Mouse (Mus musculus) hindbrain, postnatal 0 days (tissue): ENCODE data around the gene Clec2d. TPM values are rescaled to one million over a fixed set of nuclear protein-coding genes. Genes with fewer than 3 reads are reported as not detected.

Experiments used
- ATAC-seq: fragments of 200-750 bp; cut with Nextera tagmentation; 2 replicates; pipeline ENCODE4 v1.8.0; 2017; ENCODE audit warnings: mild to moderate bottlenecking, moderate TSS enrichment, moderate library complexity
- DNase-seq: peaks from one replicate; pipeline ENCODE4 v3.0.0-alpha.2; 2015; ENCODE audit warnings: low spot score
- H3K27ac ChIP-seq: fragments of 300-500 bp; sonication (generic); 2 replicates; pipeline ENCODE4 v1.5.1; 2014; ENCODE audit warnings: mild to moderate bottlenecking
- H3K27me3 ChIP-seq: fragments of 300-500 bp; sonication (generic); 2 replicates; pipeline ENCODE4 v1.6.1; 2014; ENCODE audit warnings: low read length, mixed read lengths; ENCODE audit not compliant: insufficient read depth
- H3K36me3 ChIP-seq: fragments of 300-500 bp; sonication (generic); 2 replicates; pipeline ENCODE4 v1.6.1; 2014; ENCODE audit warnings: low read length, mixed read lengths; ENCODE audit not compliant: insufficient read depth
- H3K4me1 ChIP-seq: fragments of 300-500 bp; sonication (generic); 2 replicates; pipeline ENCODE4 v1.6.1; 2014; ENCODE audit warnings: antibody characterized with exemption, low read length, mixed read lengths; ENCODE audit not compliant: insufficient read depth
- H3K4me2 ChIP-seq: fragments of 300-500 bp; sonication (generic); 2 replicates; pipeline ENCODE4 v1.6.1; 2014; ENCODE audit warnings: low read depth, mild to moderate bottlenecking, low read length, moderate library complexity, mixed read lengths
- H3K4me3 ChIP-seq: fragments of 300-500 bp; sonication (generic); 2 replicates; pipeline ENCODE4 v1.5.1; 2014; ENCODE audit warnings: low read length
- H3K9ac ChIP-seq: fragments of 300-500 bp; sonication (generic); replicated peaks from 2 replicates; pipeline ENCODE4 v1.6.1; 2014; ENCODE audit warnings: mild to moderate bottlenecking, low read length, moderate library complexity, mixed read lengths
- H3K9me3 ChIP-seq: fragments of 300-500 bp; sonication (generic); 2 replicates; pipeline ENCODE4 v1.6.1; 2016; ENCODE audit warnings: low read length, mixed read lengths
- CTCF ChIP-seq: IDR thresholded peaks from 2 replicates; pipeline ENCODE4 v1.5.1; 2016; ENCODE audit warnings: antibody characterized with exemption, control low read depth, low read depth
- WGBS: fragments of 180-500 bp; shearing (Covaris S2); extraction: QIAGEN DNeasy Blood & Tissue Kit; methylation state at CpG from one replicate; pipeline ENCODE4 v1.1.7; 2014; 5-methylcytosine and 5-hydroxymethylcytosine counted together
- microRNA-seq, 2 experiments: library from miRNA; unstranded; fragments of <30 nt; microRNA quantifications; one replicate each; pipeline ENCODE4; 2016
- polyA plus RNA-seq: library from polyadenylated mRNA; unstranded; fragments of >200 nt; fragmentation: Nextera tagmentation; extraction: Ambion mirVana; gene quantifications from 2 replicates; pipeline ENCODE4 v1.2.1, GENCODE M21; 2015
- total RNA-seq: library from RNA; depleted of rRNA; stranded (reverse); fragments of >200 nt; gene quantifications from 2 replicates; pipeline ENCODE4 v1.2.3, GENCODE M21; 2014; rRNA removed

Gene Clec2d
- total and polyA plus RNA-seq, 2 experiments from 2014 or later: 10.5 TPM; not detected in 1

GRCm38 (mm10) chr6:129235855-129236461 is 55.5 kb downstream of the Clec2d start:
- H3K4me1 ChIP-seq: no peaks in the 10 kb centered on the region
- no peaks in the 10 kb centered on the region for H3K27me3 ChIP-seq
- 89% methylated on average over 5 of the region's 5 CpGs for WGBS
- no peaks in the 10 kb centered on the region for H3K9me3 ChIP-seq
- H3K4me3 ChIP-seq: no peak overlapping the region
- H3K36me3 ChIP-seq: no peaks in the 10 kb centered on the region
- no peak overlapping the region for H3K4me2 ChIP-seq
- no peak overlapping the region for H3K9ac ChIP-seq
- ATAC-seq (no peak), DNase-seq (no peak)
- TF ChIP-seq CTCF: no peak
- H3K27ac ChIP-seq: no peak overlapping the region

Small RNAs within 50 kb of the gene (microRNA-seq; reads per million reads assigned to microRNA genes)
- gene Gm27514: 0 reads per million in 2 experiments

Other genes with a start within 250 kb of the Clec2d start
- not detected in 2 replicates for gene Clec2g, start 246.2 kb upstream of the Clec2d start, total RNA-seq
- not detected in 2 replicates for gene Clec2g, start 246.2 kb upstream of the Clec2d start, polyA plus RNA-seq
- gene Klrb1f, start 134.7 kb upstream of the Clec2d start, total RNA-seq: not detected in 2 replicates
- 0.24 and 0.40 TPM in 2 replicates for gene Klrb1f, start 134.7 kb upstream of the Clec2d start, polyA plus RNA-seq
- not detected in 2 replicates for gene Clec2e, start 79.7 kb upstream of the Clec2d start, total RNA-seq
- gene Clec2e, start 79.7 kb upstream of the Clec2d start, polyA plus RNA-seq: not detected in 2 replicates
- not detected in 2 replicates for gene Cd69, start 94.8 kb downstream of the Clec2d start, total RNA-seq
- not detected in 2 replicates for gene Cd69, start 94.8 kb downstream of the Clec2d start, polyA plus RNA-seq
- gene 4922502D21Rik, start 151.2 kb downstream of the Clec2d start, total RNA-seq: not detected in 2 replicates
- not detected in 2 replicates for gene 4922502D21Rik, start 151.2 kb downstream of the Clec2d start, polyA plus RNA-seq
- not detected in 2 replicates for gene Clec12a, start 162.1 kb downstream of the Clec2d start, total RNA-seq
- gene Clec12a, start 162.1 kb downstream of the Clec2d start, polyA plus RNA-seq: 0.33 and 0.52 TPM in 2 replicates
- gene Clec12b, start 205.3 kb downstream of the Clec2d start, total RNA-seq: 0.29 and 0.42 TPM in 2 replicates
- gene Clec12b, start 205.3 kb downstream of the Clec2d start, polyA plus RNA-seq: 0.49 TPM in 2 replicates
- under 0.01 TPM in 1 of 2 replicates, not detected in the other for gene Clec1b, start 216.7 kb downstream of the Clec2d start, total RNA-seq
- 0.38 and 0.47 TPM in 2 replicates for gene Clec1b, start 216.7 kb downstream of the Clec2d start, polyA plus RNA-seq
- gene Clec9a, start 228.2 kb downstream of the Clec2d start, total RNA-seq: not detected in 2 replicates
- gene Clec9a, start 228.2 kb downstream of the Clec2d start, polyA plus RNA-seq: 0.04 and 0.14 TPM in 2 replicates